Mouse (Mus musculus) lung, embryonic 14.5 days (tissue): ENCODE measurements around the gene Ntm. TPM values are rescaled to one million over a fixed set of nuclear protein-coding genes. Genes with fewer than 3 reads are reported as not detected.

Source experiments
- ATAC-seq: fragments of 200-750 bp; cut with Nextera tagmentation; 2 replicates; pipeline ENCODE4 v1.8.0; 2017; ENCODE audit warnings: mild to moderate bottlenecking, moderate TSS enrichment, moderate library complexity; ENCODE audit not compliant: insufficient read depth
- DNase-seq: peaks from one replicate; pipeline ENCODE4 v3.0.0-alpha.2; 2015
- H3K27ac ChIP-seq: fragments of 300-500 bp; sonication (generic); 2 replicates; pipeline ENCODE4 v1.5.1; 2014; ENCODE audit warnings: low read depth, mild to moderate bottlenecking, moderate library complexity
- H3K27me3 ChIP-seq: fragments of 300-500 bp; sonication (generic); 2 replicates; pipeline ENCODE4 v1.6.1; 2014; ENCODE audit warnings: low read length, control low read depth; ENCODE audit not compliant: insufficient read depth
- H3K36me3 ChIP-seq: fragments of 300-500 bp; sonication (generic); 2 replicates; pipeline ENCODE4 v1.6.1; 2014; ENCODE audit warnings: control low read depth; ENCODE audit not compliant: insufficient read depth
- H3K4me1 ChIP-seq: fragments of 300-500 bp; sonication (generic); 2 replicates; pipeline ENCODE4 v1.6.1; 2014; ENCODE audit warnings: antibody characterized with exemption, control low read depth; ENCODE audit not compliant: insufficient read depth
- H3K4me2 ChIP-seq: fragments of 300-500 bp; sonication (generic); 2 replicates; pipeline ENCODE4 v1.6.1; 2014; ENCODE audit warnings: mild to moderate bottlenecking
- H3K4me3 ChIP-seq: fragments of 300-500 bp; sonication (generic); 2 replicates; pipeline ENCODE4 v1.5.1; 2014; ENCODE audit warnings: low read depth, low read length
- H3K9ac ChIP-seq: fragments of 300-500 bp; sonication (generic); 2 replicates; pipeline ENCODE4 v1.6.1; 2014
- H3K9me3 ChIP-seq: fragments of 300-500 bp; sonication (generic); 2 replicates; pipeline ENCODE4 v1.6.1; 2016; ENCODE audit warnings: low read depth, low read length, control low read depth
- CTCF ChIP-seq: IDR thresholded peaks from 2 replicates; pipeline ENCODE4 v1.5.1; 2016; ENCODE audit warnings: antibody characterized with exemption, low read depth
- WGBS: fragments of 180-500 bp; shearing (Covaris S2); extraction: QIAGEN DNeasy Blood & Tissue Kit; methylation state at CpG from one replicate; pipeline ENCODE4 v1.1.7; 2014; 5-methylcytosine and 5-hydroxymethylcytosine counted together
- polyA plus RNA-seq: library from polyadenylated mRNA; unstranded; fragments of >200 nt; fragmentation: Nextera tagmentation; extraction: Ambion mirVana; gene quantifications from 2 replicates; pipeline ENCODE4 v1.2.1, GENCODE M21; 2014

Ntm gene
- polyA plus RNA-seq, 1 experiment from 2014 or later, result 22.1 TPM

DNA sequence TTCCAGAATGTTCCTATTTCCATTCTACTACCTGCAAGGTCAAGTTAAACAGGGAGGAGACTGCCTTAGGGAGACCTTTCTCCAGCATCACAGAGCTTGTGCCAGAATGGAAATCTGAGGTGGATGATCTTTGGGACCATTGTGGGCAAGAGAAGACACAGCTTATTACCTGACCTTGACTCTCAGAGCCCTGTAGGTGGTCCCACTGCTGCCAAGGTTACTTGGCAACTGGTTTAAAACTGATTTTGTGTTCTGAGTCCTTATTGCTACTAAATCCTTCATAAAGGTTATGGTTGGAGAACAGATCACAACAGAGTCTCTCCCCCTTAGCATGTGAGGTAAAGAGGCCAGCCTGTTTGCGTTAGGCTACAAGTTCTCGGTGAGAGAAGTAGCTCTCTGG is 839.1 kb downstream of the Ntm start:
- no peaks in the 10 kb centered on the region for H3K27me3 ChIP-seq
- no peak for ATAC-seq
- H3K4me1 ChIP-seq, result no peaks in the 10 kb centered on the region
- no peak overlapping the region for H3K4me2 ChIP-seq
- no peaks in the 10 kb centered on the region for H3K9me3 ChIP-seq
- H3K4me3 ChIP-seq, result no peak overlapping the region
- H3K9ac ChIP-seq, result no peak overlapping the region
- H3K27ac ChIP-seq, result no peak overlapping the region
- WGBS, result 81% methylated on average over 2 of the region's 2 CpGs
- no peak for TF ChIP-seq CTCF
- no peak for DNase-seq
- no peaks in the 10 kb centered on the region for H3K36me3 ChIP-seq

DNA sequence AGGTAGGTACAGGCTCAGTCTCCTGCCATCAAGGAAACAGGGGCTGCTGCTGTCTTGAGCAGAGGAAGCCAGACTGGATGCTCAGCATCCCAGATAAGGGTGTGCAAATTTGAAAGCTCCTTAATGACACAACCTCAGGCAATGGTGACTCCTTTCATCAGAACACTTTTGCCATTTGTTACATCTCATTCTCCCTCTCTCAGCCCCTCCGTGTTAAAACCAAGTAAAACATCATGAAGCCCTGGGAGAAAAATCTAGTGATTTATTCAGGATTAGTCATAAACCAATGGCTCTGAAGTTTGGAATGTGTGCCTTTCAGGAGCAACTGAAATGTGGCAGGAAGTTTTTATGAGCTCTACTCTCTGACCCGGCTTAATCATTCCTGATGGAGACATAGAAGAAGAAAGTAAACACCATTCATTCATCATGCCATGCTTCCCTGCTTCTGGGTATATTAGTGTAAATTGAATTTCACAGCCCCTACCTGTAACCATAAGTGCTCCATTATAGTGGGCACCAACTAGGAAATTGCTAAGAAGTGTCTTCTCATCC is 845.3 kb downstream of the Ntm start:
- no peaks in the 10 kb centered on the region for H3K4me1 ChIP-seq
- H3K9me3 ChIP-seq, result no peaks in the 10 kb centered on the region
- no peaks in the 10 kb centered on the region for H3K27me3 ChIP-seq
- H3K4me2 ChIP-seq, result no peak overlapping the region
- no peaks in the 10 kb centered on the region for H3K36me3 ChIP-seq
- no peak for ATAC-seq
- no peak for TF ChIP-seq CTCF
- H3K9ac ChIP-seq, result no peak overlapping the region
- no peak overlapping the region for H3K4me3 ChIP-seq
- no peak overlapping the region for H3K27ac ChIP-seq
- 31% methylated on average over 2 of the region's 2 CpGs for WGBS
- no peak for DNase-seq

DNA sequence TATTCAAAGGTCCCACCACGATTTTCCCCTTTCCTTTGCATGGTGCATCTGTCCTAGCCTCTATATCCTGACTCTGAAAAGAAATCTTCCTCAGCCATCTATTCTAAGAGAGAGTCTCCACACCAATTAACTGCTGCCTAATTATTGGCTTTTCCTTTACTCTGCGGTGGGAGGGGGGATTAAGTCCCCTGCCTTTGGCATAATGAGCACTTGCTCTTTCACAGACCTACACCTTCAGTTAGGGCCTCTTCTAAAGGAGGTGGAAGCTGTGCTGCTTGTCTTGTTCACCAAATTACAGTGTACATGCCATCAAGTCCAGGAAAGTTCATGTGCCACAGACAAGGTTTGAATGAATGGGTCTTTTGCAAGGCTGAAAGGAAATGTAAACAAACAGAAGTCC is 847.6 kb downstream of the Ntm start:
- Histone ChIP-seq H3K27me3 (no peaks in the 10 kb centered on the region), H3K9ac (no peak overlapping the region), H3K4me2 (no peak overlapping the region), H3K36me3 (no peaks in the 10 kb centered on the region), H3K4me1 (no peaks in the 10 kb centered on the region), H3K4me3 (no peak overlapping the region), H3K9me3 (no peaks in the 10 kb centered on the region), H3K27ac (no peak overlapping the region)
- DNase-seq (no peak), ATAC-seq (no peak)
- no peak for TF ChIP-seq CTCF
- 40% methylated on average over 2 of the region's 2 CpGs for WGBS

DNA sequence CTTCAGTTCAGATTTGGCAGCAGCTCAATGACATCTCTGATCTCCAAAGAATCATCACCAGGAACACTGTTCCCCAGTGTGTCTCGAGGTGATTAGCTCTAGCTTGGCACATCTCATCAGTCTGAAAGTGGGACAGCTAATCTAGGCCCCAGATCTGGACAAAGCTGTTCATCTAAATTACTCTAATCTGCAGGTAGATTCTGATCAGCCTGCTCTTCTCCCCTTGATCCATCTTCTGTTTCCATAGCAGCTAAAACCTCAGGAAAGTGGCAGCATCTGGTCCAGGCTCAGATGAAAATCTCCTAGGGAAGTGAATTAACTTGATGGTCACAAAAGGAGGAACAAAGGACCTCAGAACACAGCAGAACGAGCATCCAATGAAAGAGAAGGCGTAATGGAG is 856.2 kb downstream of the Ntm start:
- Histone ChIP-seq H3K4me1 (no peaks in the 10 kb centered on the region), H3K9me3 (no peaks in the 10 kb centered on the region), H3K27me3 (no peaks in the 10 kb centered on the region), H3K4me2 (no peak overlapping the region), H3K4me3 (no peak overlapping the region), H3K27ac (no peak overlapping the region), H3K9ac (no peak overlapping the region), H3K36me3 (no peaks in the 10 kb centered on the region)
- no peak for TF ChIP-seq CTCF
- ATAC-seq (no peak), DNase-seq (no peak)
- 69% methylated on average over 3 of the region's 3 CpGs for WGBS

DNA sequence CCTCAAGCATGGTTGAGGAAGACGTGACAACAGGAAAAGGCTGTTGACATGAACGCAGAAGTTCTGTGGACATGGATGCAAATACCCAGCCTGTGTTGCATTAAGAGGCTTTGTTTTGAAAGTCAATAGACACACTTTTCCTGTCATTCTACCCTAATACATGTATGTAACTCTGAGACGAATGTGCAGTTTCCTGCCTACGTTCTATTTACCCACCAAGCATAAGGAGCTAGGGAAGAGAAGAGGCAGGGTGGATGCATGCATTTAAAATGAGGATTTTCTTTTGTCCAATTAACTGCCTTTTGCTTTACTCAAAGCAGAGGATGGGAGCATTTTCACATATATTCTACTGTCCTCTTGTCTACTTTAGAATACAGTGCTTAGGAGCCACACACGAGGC is 858.5 kb downstream of the Ntm start:
- Histone ChIP-seq H3K4me1 (no peaks in the 10 kb centered on the region), H3K4me3 (no peak overlapping the region), H3K27me3 (no peaks in the 10 kb centered on the region), H3K9ac (no peak overlapping the region), H3K36me3 (no peaks in the 10 kb centered on the region), H3K9me3 (no peaks in the 10 kb centered on the region), H3K27ac (no peak overlapping the region), H3K4me2 (no peak overlapping the region)
- ATAC-seq, result no peak
- TF ChIP-seq CTCF, result no peak
- DNase-seq, result no peak
- WGBS, result 75% methylated on average over 5 of the region's 5 CpGs

DNA sequence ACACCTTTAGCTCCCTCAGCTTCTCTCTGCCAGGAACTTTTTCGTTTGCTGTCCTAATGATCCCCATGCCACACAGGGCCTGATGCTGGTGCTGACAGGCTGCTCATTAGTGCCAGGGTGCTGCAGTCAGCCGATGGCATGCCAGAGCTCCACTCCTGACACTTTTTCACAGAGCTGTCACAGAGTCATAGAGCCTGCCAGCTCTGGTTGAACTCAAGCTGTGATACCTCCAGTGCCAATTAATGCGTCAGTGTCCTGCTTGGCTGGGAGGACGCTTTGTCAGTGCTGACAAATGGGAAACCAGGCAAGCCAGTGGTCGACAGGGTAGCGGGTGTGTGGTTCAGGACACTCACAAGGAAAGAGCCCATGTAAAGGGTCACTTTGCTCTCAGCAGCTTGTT is 858.9 kb downstream of the Ntm start:
- WGBS, result 39% methylated on average over 6 of the region's 6 CpGs
- ATAC-seq, result no peak
- H3K4me3 ChIP-seq, result no peak overlapping the region

DNA sequence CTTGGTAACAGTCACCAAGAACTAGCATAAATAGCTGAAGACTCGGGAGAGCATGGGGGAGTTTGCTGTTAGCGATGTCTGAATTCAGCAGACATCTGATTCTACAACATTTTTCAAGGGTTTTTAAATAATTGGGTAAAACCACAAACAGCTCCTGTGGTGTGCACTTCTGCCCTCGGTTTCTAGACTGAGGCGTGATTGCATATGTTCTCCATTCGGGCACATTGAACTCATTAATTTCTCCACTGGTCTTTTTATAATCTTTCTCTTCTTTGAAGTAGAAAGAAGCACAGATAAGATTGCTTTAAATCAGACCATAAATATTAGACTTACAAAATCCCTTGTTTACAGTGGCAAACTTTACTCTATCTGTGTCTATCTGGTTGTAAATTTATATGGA is 862.3 kb downstream of the Ntm start:
- Histone ChIP-seq H3K27ac (no peak overlapping the region), H3K4me2 (no peak overlapping the region), H3K9me3 (no peaks in the 10 kb centered on the region), H3K4me3 (no peak overlapping the region), H3K27me3 (no peaks in the 10 kb centered on the region), H3K36me3 (no peaks in the 10 kb centered on the region), H3K4me1 (no peaks in the 10 kb centered on the region), H3K9ac (no peak overlapping the region)
- no peak for TF ChIP-seq CTCF
- ATAC-seq (no peak), DNase-seq (no peak)
- WGBS, result 47% methylated on average over 5 of the region's 5 CpGs

More for the DNA sequence above, 858.9 kb downstream of the Ntm start:
- H3K9ac ChIP-seq, result no peak overlapping the region
- no peaks in the 10 kb centered on the region for H3K4me1 ChIP-seq
- TF ChIP-seq CTCF, result no peak
- H3K36me3 ChIP-seq, result no peaks in the 10 kb centered on the region
- no peak overlapping the region for H3K4me2 ChIP-seq
- H3K27me3 ChIP-seq, result no peaks in the 10 kb centered on the region
- H3K27ac ChIP-seq, result no peak overlapping the region
- no peaks in the 10 kb centered on the region for H3K9me3 ChIP-seq
- DNase-seq, result no peak

DNA sequence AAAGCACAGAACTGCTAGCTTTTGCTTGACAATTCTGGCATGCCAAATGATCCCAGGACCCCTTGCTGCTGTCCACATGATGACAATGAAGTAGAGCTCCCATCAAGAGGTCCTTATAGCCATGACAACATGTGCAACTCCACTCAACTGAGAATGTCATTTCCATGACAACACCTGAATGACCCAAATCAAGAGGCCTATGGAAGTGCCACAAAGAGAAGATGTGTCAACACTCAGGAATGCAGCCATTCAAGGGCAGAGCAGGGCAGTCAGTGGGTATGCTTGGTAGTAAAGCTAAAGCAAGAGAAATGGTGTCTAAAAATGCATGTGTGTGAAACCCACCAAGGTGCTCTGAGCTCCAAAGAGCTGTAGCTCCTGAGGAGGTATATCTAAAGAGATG is 870.5 kb downstream of the Ntm start:
- Histone ChIP-seq H3K27ac (no peak overlapping the region), H3K4me2 (no peak overlapping the region), H3K36me3 (no peaks in the 10 kb centered on the region), H3K27me3 (no peaks in the 10 kb centered on the region), H3K4me3 (no peak overlapping the region), H3K9ac (no peak overlapping the region), H3K4me1 (no peaks in the 10 kb centered on the region), H3K9me3 (no peaks in the 10 kb centered on the region)
- TF ChIP-seq CTCF, result no peak
- DNase-seq (peak; percentile 17), ATAC-seq (peak; percentile 60; the same call in 1 of the 2 replicates)
